Mouse (Mus musculus): ENCODE data around the gene Telo2.
"Not testable (repeated sequence)": the region's sequence is repeated elsewhere in the genome, so short reads cannot be mapped to it uniquely, and the experiment has no call there.

Gene Telo2

GRCm38 (mm10) chr17:25115664-25116432 lies at the start of gene Telo2:
Gene Telo2, minus strand, starts transcription at chr17:25115967.
- DNase-seq (ENCODE audit: low read depth, low spot score): peak; percentile 94

GRCm38 (mm10) chr17:25164770-25165169 lies 49.0 kb upstream of the Telo2 start:
- DNase-seq (ENCODE audit: low read depth, low spot score): no peak

GRCm38 (mm10) chr17:25163387-25163786 lies 47.6 kb upstream of the Telo2 start:
- DNase-seq (ENCODE audit: low read depth, low spot score): no peak

GRCm38 (mm10) chr17:25162161-25162560 lies 46.4 kb upstream of the Telo2 start, which contains the start of gene Ccdc154:
Gene Ccdc154, plus strand, starts transcription at chr17:25162461.
- DNase-seq (ENCODE audit: low read depth, low spot score): no peak

GRCm38 (mm10) chr17:25139960-25140359 lies 24.2 kb upstream of the Telo2 start:
- peak; percentile 72 for DNase-seq (ENCODE audit: low read depth, low spot score)

DNA sequence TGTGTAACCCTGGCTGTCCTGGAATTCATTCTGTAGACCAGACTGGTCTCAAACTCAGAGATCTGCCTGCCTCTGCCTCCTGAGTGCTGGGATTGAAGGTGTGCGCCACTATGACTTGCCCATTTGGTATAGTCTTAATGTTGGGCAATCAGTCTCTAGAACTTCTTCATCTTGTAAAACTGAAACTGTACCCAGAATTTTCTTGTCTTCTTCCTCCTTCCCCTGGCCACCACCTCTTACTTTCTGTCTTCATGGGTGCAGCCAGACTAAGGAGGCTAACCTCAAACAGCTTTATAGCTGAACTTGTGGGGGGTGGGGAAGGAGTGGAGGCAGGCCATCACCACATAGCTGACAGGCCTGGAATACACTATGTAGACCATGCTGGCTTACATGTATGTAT lies 23.0 kb upstream of the Telo2 start:
- no peak for DNase-seq (ENCODE audit: low read depth, low spot score)

DNA sequence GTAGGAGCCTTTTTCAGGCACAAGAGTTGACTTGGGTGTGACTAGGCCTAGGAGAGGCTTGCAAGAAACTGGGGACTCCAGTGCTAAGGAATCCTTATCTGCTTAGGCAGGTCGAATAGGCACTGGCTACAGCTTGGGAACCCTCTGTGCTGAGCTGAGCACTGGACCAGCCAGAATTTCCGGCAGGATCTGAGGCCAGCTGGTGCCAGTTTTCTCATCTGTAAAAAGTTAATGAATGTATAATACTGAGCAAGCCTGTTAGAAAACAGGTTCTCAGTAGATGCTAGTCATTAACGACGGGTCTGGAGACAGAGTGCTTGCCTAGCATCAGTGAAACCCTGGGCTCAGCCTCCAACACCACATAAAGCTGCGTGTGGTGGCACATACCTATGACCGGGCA lies 19.9 kb upstream of the Telo2 start:
- no peak for DNase-seq (ENCODE audit: low read depth, low spot score)

DNA sequence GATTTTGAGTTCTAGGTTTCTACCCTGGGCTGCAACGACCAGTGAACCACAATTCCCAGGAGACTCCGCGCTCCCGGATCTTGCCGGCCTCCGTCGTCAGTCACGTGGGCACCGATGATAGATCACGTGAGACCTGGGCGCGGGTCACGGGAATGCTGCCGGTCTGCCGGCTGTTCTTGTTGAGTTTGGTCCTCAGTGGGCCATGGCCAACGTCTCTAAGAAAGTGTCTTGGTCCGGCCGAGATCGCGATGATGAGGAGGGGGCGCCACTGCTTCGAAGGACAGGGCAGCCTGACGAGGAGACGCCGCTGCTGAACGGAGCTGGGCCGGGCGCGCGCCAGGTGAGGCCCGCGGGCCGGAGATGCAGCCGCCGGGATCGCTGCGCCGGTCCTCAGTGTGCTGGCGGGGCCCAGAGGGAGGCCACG lies 17.5 kb upstream of the Telo2 start, which contains the start of gene Clcn7:
TSS of gene Clcn7 (plus strand) at position 117 of the 424 bp plus-strand sequence.
- DNase-seq (ENCODE audit: low read depth, low spot score): peak; percentile 95

DNA sequence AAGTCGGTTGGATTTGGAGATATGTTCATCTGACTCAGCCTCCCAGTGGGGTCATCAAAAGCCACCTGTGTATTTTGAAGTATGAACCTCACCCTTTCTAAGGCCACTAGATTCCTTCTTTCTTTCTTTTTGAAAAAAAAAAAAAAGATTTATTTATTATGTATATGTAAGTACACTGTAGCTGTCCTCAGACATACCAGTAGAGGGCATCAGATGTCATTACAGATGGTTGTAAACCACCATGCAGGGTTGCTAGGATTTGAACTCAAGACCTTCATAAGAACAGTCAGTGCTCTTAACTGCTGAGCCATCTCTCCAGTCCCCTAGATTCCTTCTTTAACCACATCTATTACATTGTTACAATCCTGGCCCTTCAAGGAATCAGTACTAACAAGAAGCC lies 14.3 kb upstream of the Telo2 start:
- no peak for DNase-seq (ENCODE audit: low read depth, low spot score)

DNA sequence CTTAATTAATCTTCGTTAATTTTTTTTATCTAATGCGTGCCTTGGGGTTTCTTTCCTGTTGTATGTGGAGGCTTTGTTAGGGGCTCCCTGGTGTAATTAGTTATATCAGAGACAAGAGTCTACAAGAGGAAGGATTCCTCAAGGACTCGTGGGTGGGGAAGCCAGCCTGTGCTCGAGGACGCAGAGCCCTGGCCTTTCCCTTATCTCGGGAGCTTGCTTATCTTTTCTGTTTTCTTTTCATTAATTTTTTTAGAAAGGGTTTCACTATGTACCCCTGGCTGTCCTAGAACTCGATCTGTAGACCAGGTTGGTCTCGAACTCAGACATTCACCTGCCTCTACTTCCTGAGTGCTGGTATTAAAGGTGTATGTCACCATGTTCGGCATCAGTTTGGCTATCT lies 11.9 kb upstream of the Telo2 start:
- DNase-seq (ENCODE audit: low read depth, low spot score): no peak

- DNase-seq (ENCODE audit: low read depth, low spot score): peak; percentile 83
These were observed 11.3 kb upstream of the Telo2 start for GRCm38 (mm10) chr17:25127079-25127478.

GRCm38 (mm10) chr17:25125442-25126060 lies 9.8 kb upstream of the Telo2 start:
- DNase-seq (ENCODE audit: low read depth, low spot score): not testable (repeated sequence)

DNA sequence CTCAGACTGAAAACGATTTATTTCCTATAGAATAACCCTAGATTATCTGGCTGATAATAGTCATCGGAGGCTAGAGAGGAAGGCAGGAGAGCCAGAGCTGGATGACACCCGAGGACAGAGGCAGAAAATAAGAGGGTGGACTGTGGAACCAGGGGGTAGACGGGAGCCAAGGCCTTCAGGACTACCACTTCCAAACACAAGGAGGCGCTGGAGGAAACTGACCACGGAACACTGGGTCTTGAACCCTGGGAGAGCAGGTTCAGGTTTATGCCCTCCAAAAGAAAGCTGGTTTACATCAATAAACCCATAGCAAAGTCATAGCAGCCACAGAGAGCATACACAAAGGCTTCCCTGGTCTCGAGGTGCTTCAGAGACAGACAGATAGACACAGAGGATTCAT lies 8.2 kb upstream of the Telo2 start:
- DNase-seq (ENCODE audit: low read depth, low spot score): peak; percentile 56

- DNase-seq (ENCODE audit: low read depth, low spot score): no peak
These were observed 4.6 kb upstream of the Telo2 start, which contains the start of gene Ptx4 for GRCm38 (mm10) chr17:25120406-25120805. Gene Ptx4, plus strand, starts transcription at chr17:25120760.

DNA sequence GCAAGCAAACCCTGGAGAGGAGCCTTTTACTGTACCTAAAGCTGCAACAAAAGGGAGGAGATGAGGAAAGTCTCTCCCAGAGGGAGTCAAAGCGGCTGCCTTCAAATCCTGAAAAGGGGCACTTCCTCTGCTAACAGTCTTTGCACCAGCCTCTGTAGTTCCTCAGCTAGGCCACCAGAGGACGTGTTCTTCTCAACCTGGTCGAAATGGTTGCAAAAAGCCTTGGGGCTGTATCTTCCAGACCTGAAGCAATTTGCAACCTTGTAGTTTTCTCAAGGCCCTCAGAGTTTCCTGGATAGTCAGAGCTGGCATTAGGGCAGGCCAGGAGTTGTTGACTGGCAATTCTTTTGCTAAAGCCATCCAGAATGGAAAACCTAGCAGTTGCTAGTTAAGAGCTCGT lies 1.5 kb upstream of the Telo2 start:
- peak; percentile 85 for DNase-seq (ENCODE audit: low read depth, low spot score)

DNA sequence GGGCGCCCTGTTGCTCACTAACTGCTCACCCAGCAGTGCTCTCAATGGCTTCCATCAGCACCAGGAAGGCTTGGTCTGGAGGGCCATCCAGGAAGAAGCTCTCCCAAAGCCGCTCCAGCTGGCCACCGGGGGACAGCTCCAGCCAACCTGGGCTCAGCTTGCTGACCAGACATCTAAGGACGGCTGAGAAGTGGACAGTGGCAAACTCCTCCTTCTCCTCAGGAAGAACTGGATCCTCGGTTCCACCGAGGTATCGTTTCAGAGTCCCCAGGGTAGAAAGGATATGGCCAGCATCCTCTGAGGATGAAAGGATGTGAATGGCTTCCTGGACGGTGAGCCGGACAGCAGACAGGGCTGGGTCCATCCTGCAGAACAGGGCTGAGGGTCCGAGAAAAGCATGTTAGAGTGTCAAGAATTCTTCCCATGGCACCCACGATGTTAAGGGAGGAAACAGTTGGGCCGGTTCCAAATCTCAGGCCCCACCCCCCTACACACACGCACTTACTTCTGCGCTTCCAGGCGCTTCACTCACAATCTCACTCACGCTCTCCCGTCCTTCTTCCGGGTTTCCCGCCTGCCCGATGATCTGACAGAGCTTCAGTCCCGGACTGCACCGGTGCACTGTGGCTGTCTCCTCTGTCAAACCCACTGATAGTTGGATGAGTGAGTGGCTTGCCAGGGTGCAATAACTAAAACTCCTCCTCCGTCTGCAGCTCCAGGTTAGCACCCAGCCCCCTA lies 690 bp downstream of the Telo2 start:
- no peak for DNase-seq (ENCODE audit: low read depth, low spot score)

DNA sequence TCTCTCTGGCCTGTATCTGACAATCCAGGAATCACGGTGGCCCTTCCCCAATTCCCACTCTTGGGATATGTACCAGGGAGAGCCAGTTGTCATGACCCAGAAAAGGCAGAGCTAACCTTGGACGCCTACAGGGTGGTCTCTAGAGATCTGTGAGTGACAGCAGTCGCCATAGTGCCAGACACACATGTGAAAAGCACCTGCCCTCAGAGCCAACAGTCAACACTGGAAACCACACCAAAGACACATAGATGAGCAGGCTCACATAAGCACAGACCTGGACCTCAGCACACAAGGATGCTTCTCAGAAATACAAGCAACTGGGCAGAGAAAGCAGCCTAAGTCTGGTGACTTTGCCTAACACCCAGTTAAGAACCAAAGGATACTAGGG lies 3.4 kb downstream of the Telo2 start:
- DNase-seq (ENCODE audit: low read depth, low spot score): no peak

DNA sequence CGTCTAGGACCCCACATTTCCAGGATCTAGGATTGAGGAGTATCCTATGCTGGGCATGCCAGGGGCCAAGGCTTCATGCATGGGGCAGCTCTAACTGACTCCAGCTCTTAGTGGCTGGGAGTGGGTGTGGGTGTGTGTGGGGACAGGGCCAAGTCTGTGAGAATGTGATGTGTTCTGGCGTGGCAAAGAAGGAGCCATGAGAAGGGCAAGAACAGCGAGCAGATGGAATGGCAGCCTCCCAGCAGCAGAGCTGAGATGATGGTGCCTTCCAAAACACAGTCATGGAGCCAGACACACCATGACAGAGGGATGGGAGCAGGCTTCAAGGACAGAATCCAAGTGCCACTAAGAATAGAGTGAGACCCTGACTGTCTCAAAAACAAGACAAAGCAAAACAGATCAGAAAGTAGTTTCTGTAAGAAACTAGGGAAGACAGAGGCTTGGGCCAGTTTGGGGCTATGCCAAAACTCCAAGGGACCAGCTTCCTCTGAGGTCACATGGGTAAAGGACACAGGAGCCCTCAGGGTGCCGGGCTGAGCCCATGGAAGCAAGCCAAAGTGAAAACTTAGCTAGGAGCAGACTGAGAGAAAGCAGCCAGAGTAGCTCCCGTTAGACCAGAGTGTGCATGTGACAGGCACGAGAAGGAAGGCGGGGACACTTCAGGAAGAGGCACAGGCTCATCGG lies 3.9 kb downstream of the Telo2 start:
- no peak for DNase-seq (ENCODE audit: low read depth, low spot score)

DNA sequence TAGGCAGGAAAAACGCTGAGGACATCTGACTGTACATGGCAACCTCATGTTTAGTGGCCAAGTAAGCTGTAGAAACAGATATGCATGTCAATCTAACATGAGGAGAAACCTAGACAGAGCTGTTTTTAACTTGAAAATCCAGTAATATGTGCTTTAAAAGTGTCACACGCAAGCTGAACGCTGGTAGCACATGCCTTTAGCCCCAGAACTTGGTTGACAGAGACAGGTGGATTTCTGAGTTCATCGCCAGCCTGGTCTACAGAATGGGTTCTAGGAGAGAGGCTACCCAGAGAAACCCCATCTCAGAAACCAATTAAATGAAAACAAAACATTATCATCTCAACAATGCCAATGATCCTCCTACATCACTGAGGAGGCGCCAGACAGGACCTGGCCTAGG lies 4.5 kb downstream of the Telo2 start:
- no peak for DNase-seq (ENCODE audit: low read depth, low spot score)

DNA sequence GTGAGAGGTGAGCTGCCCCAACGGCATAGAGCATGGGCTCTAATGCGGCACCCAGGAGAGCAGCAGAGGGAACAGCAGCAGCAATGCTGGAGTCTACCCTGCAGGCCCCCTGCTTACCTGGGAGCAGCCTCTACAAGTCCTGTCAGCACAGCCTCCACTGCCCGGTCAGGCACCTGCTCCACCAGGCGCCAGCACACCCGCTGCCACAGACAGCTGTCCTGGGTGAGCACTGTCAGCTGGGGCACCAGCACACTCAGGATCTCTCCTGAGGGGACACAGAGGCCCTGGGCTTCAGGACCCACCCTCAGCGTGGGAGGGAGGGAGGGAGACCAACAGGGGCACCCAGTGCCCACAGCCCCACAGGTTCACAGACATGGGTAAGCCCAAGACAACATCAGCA lies 5.2 kb downstream of the Telo2 start:
- no peak for DNase-seq (ENCODE audit: low read depth, low spot score)

- peak; percentile 67 for DNase-seq (ENCODE audit: low read depth, low spot score)
These were observed 6.2 kb downstream of the Telo2 start for GRCm38 (mm10) chr17:25109578-25109977.

GRCm38 (mm10) chr17:25107786-25108185 lies 8.0 kb downstream of the Telo2 start:
- DNase-seq (ENCODE audit: low read depth, low spot score): no peak
